Comparison of ENCODE assay signal across 8 mouse cellular contexts in genomic region chr9:57075681-57076381, GRCm38 (mm10). TPM values are rescaled to one million over a fixed set of nuclear protein-coding genes. Genes with fewer than 3 reads are reported as not detected.
DNase-seq lines count a peak whose midpoint lies in the region; ATAC-seq and TF ChIP-seq lines count a peak whose summit lies in the region.

No protein-coding gene starts in this region.

- H3K79me2 ChIP-seq in heart, adult 2 months (replicated peaks; ENCODE audit: control insufficient read depth, insufficient read depth, low read length): peaks cover 7% of the 10 kb centered on the region

- H3K4me2 ChIP-seq in embryonic facial prominence, embryonic 14.5 days (ENCODE audit: low read depth, low read length): peak overlapping the region; percentile 80
- peak overlapping the region; percentile 91 for H3K4me2 ChIP-seq in limb, embryonic 13.5 days (replicated peaks)
- peak overlapping the region; percentile 91 for H3K4me2 ChIP-seq in midbrain, embryonic 16.5 days (ENCODE audit: low read length)

- H3K9me3 ChIP-seq in embryonic facial prominence, embryonic 14.5 days (ENCODE audit: control insufficient read depth, low read length): no peaks in the 10 kb centered on the region
- no peaks in the 10 kb centered on the region for H3K9me3 ChIP-seq in limb, embryonic 13.5 days
- no peaks in the 10 kb centered on the region for H3K9me3 ChIP-seq in midbrain, embryonic 16.5 days (replicated peaks; ENCODE audit: control insufficient read depth, low read length, poor library complexity, severe bottlenecking)

- H3K27me3 ChIP-seq in embryonic facial prominence, embryonic 14.5 days (replicated peaks; ENCODE audit: control insufficient read depth, insufficient read depth, low read length): no peaks in the 10 kb centered on the region
- no peaks in the 10 kb centered on the region for H3K27me3 ChIP-seq in heart, adult 2 months (ENCODE audit: control insufficient read depth, insufficient read depth, low read length)
- no peaks in the 10 kb centered on the region for H3K27me3 ChIP-seq in limb, embryonic 13.5 days
- no peaks in the 10 kb centered on the region for H3K27me3 ChIP-seq in midbrain, embryonic 16.5 days (ENCODE audit: control insufficient read depth, insufficient read depth, low read depth, low read length)

- peak overlapping the region; percentile 99 for H3K27ac ChIP-seq in embryonic facial prominence, embryonic 14.5 days (replicated peaks; ENCODE audit: low read depth, low read length)
- H3K27ac ChIP-seq in heart, adult 2 months: peak overlapping the region; percentile 98
- H3K27ac ChIP-seq in limb, embryonic 13.5 days: peak overlapping the region; percentile 97
- peak overlapping the region; percentile 98 for H3K27ac ChIP-seq in midbrain, embryonic 16.5 days (ENCODE audit: low read length)

- intact Hi-C loops in heart, adult 2 months (cut with DNase I): loop anchor here (10.0 kb wide), 1 partner anchor 759 kb away; the partner anchor contains the start of gene Arid3b

- DNase-seq in 3T3-L1 (ENCODE audit: low read depth, low spot score): peak; percentile 99
- peak; percentile 90 to 97 for DNase-seq in adrenal gland, postnatal 4 days (ENCODE audit: low spot score in 2 of 2)
- peak; percentile 100 for DNase-seq in embryonic facial prominence, embryonic 14.5 days (ENCODE audit: low spot score)
- peak; percentile 98 to 99 for DNase-seq in heart, adult 2 months
- DNase-seq in kidney, adult 8-10 months: peak; percentile 99
- DNase-seq in spleen, postnatal 10 days (ENCODE audit: low spot score in 2 of 2): peak; percentile 97 to 98

- TF ChIP-seq CTCF in heart, adult 2 months (IDR thresholded peaks at IDR 0.05): 0 out of 2 replicates have a peak, but pooled peaks have one; percentile 6

- TF ChIP-seq EP300 in heart, adult 2 months (IDR thresholded peaks at IDR 0.05; ENCODE audit: insufficient read depth, low read depth, low read length): no peak; the same call in 1 of the 2 replicates

- H3K4me1 ChIP-seq in embryonic facial prominence, embryonic 14.5 days (ENCODE audit: control insufficient read depth, insufficient read depth, low read length): peaks cover 15% of the 10 kb centered on the region
- peaks cover 6% of the 10 kb centered on the region for H3K4me1 ChIP-seq in heart, adult 2 months (ENCODE audit: control insufficient read depth, insufficient read depth, low read length)
- H3K4me1 ChIP-seq in limb, embryonic 13.5 days: peaks cover 23% of the 10 kb centered on the region
- peaks cover 28% of the 10 kb centered on the region for H3K4me1 ChIP-seq in midbrain, embryonic 16.5 days (ENCODE audit: control insufficient read depth, insufficient read depth, low read length)

- H3K36me3 ChIP-seq in embryonic facial prominence, embryonic 14.5 days (ENCODE audit: control insufficient read depth, insufficient read depth, low read length): no peaks in the 10 kb centered on the region
- no peaks in the 10 kb centered on the region for H3K36me3 ChIP-seq in heart, adult 2 months (ENCODE audit: control insufficient read depth, insufficient read depth, low read length)
- H3K36me3 ChIP-seq in limb, embryonic 13.5 days: no peaks in the 10 kb centered on the region
- no peaks in the 10 kb centered on the region for H3K36me3 ChIP-seq in midbrain, embryonic 16.5 days (ENCODE audit: control insufficient read depth, insufficient read depth, low read length)

- H3K4me3 ChIP-seq in embryonic facial prominence, embryonic 14.5 days (ENCODE audit: low read depth, low read length): peak overlapping the region; percentile 94
- H3K4me3 ChIP-seq in heart, adult 2 months: peak overlapping the region; percentile 95
- H3K4me3 ChIP-seq in limb, embryonic 13.5 days: peak overlapping the region; percentile 94
- H3K4me3 ChIP-seq in midbrain, embryonic 16.5 days (ENCODE audit: low read depth, low read length): peak overlapping the region; percentile 93

- under 1% methylated on average over 32 of the region's 43 CpGs for WGBS in embryonic facial prominence, embryonic 14.5 days
- WGBS in heart, adult 2 months: under 1% methylated on average over 43 of the region's 43 CpGs
- WGBS in limb, embryonic 13.5 days: under 1% methylated on average over 43 of the region's 43 CpGs
- WGBS in midbrain, embryonic 16.5 days: under 1% methylated on average over 39 of the region's 43 CpGs

- peak; percentile 86 for ATAC-seq in embryonic facial prominence, embryonic 14.5 days (ENCODE audit: low read depth)
- peak; percentile 87 for ATAC-seq in limb, embryonic 13.5 days (ENCODE audit: low FRiP score, low read depth)
- peak; percentile 91 for ATAC-seq in midbrain, embryonic 16.5 days

- TF ChIP-seq POLR2A in heart, adult 2 months (IDR thresholded peaks at IDR 0.05; ENCODE audit: insufficient read depth, low read depth, low read length): peak; percentile 63; the same call in 1 of the 2 replicates

- H3K9ac ChIP-seq in embryonic facial prominence, embryonic 14.5 days (ENCODE audit: low read depth, low read length): peak overlapping the region; percentile 91
- peak overlapping the region; percentile 27 for H3K9ac ChIP-seq in heart, adult 2 months (ENCODE audit: low read depth, low read length)
- H3K9ac ChIP-seq in limb, embryonic 13.5 days: peak overlapping the region; percentile 92
- H3K9ac ChIP-seq in midbrain, embryonic 16.5 days (ENCODE audit: low read depth, low read length): peak overlapping the region; percentile 86

RNA-seq across cellular contexts. Expression of gene Sin3a, which starts 4.0 kb away (rescaled TPM):
- total RNA-seq in adrenal gland, postnatal 4 days (2021): 10 to 100 TPM; 58.0 to 64.5 TPM
- polyA plus RNA-seq in embryonic facial prominence, embryonic 14.5 days (2014; fragmentation: Nextera tagmentation; extraction: Ambion mirVana): 32.4 and 38.6 TPM in 2 replicates
- 10 to 100 TPM; 22.4 to 28.7 TPM for total RNA-seq in heart, adult 2 months (2021)
- polyA plus RNA-seq in heart, adult 2 months (2012; rRNA removed): 50.5 and 52.0 TPM in 2 replicates
- polyA plus RNA-seq in limb, embryonic 13.5 days (2015; fragmentation: Nextera tagmentation; extraction: Ambion mirVana): 32.4 and 40.2 TPM in 2 replicates
- polyA plus RNA-seq in midbrain, embryonic 16.5 days (2015; fragmentation: Nextera tagmentation; extraction: Ambion mirVana): 21.8 and 22.1 TPM in 2 replicates

RNA-seq across cellular contexts. Expression of gene Man2c1, which starts 54.7 kb away (rescaled TPM):
- 100 to 1,000 TPM; 172 to 175 TPM for total RNA-seq in adrenal gland, postnatal 4 days (2021)
- 38.2 and 42.4 TPM in 2 replicates for polyA plus RNA-seq in embryonic facial prominence, embryonic 14.5 days (2014; fragmentation: Nextera tagmentation; extraction: Ambion mirVana)
- total RNA-seq in heart, adult 2 months (2021): 10 to 100 TPM; 44.1 to 47.6 TPM
- polyA plus RNA-seq in heart, adult 2 months (2012; rRNA removed): 124 and 128 TPM in 2 replicates
- 64.5 and 71.0 TPM in 2 replicates for polyA plus RNA-seq in limb, embryonic 13.5 days (2015; fragmentation: Nextera tagmentation; extraction: Ambion mirVana)
- 94.0 TPM in 2 replicates for polyA plus RNA-seq in midbrain, embryonic 16.5 days (2015; fragmentation: Nextera tagmentation; extraction: Ambion mirVana)

Comparison
In these comparisons a context has a peak if more than half of its experiments do, and no peak if none do; other contexts are left out.
1. Peak in every context shown above with its lines: DNase-seq, ATAC-seq, H3K4me3 ChIP-seq and H3K27ac ChIP-seq.
2. H3K9ac ChIP-seq: peak in every context shown above with its lines; median percentile 92 in limb, embryonic 13.5 days; 91 in embryonic facial prominence, embryonic 14.5 days; 86 in midbrain, embryonic 16.5 days; 27 in heart, adult 2 months.